Mouse (Mus musculus) liver, adult 2 months (tissue): ENCODE measurements around the gene Smim7. TPM values are rescaled to one million over a fixed set of nuclear protein-coding genes. Genes with fewer than 3 reads are reported as not detected.
A peak's percentile ranks its signal among the peaks of the same experiment; 100 is the strongest.

Experiments used
- DNase-seq: peaks from one replicate; pipeline ENCODE4 v3.0.0-alpha.2; 2011; ENCODE audit warnings: low read depth, low spot score; ENCODE audit errors: extremely low read depth
- H3K27ac ChIP-seq: fragments of 200-500 bp; replicated peaks from 2 replicates; pipeline ENCODE4 v1.5.1; 2012; ENCODE audit warnings: low read depth, mild to moderate bottlenecking, control low read depth, inconsistent platforms, low read length; ENCODE audit not compliant: insufficient read depth
- H3K27me3 ChIP-seq: fragments of 200-500 bp; 2 replicates; pipeline ENCODE4 v1.6.1; 2012; ENCODE audit warnings: mild to moderate bottlenecking, moderate library complexity, low read length, inconsistent platforms; ENCODE audit not compliant: control insufficient read depth, insufficient read depth
- H3K36me3 ChIP-seq: fragments of 200-500 bp; 2 replicates; pipeline ENCODE4 v1.6.1; 2012; ENCODE audit warnings: low read length, inconsistent platforms; ENCODE audit not compliant: control insufficient read depth, insufficient read depth
- H3K4me1 ChIP-seq: fragments of 200-500 bp; 2 replicates; pipeline ENCODE4 v1.6.1; 2011; ENCODE audit warnings: low read length; ENCODE audit not compliant: control insufficient read depth, insufficient read depth
- H3K4me3 ChIP-seq: fragments of 200-500 bp; 2 replicates; pipeline ENCODE4 v1.5.1; 2011; ENCODE audit warnings: low read depth, mild to moderate bottlenecking, control low read depth, low read length, moderate library complexity; ENCODE audit not compliant: insufficient read depth
- H3K79me2 ChIP-seq: fragments of 200-500 bp; 2 replicates; pipeline ENCODE4 v1.6.1; 2012; ENCODE audit warnings: inconsistent platforms, mild to moderate bottlenecking, low read length, moderate library complexity; ENCODE audit not compliant: control insufficient read depth, insufficient read depth
- H3K9ac ChIP-seq: fragments of 200-500 bp; 2 replicates; pipeline ENCODE4 v1.6.1; 2012; ENCODE audit warnings: low read depth, mild to moderate bottlenecking, control low read depth, inconsistent platforms, low read length
- CTCF ChIP-seq: fragments of 200-500 bp; IDR thresholded peaks from 2 replicates; pipeline ENCODE4 v1.5.1; 2011; ENCODE audit warnings: low read depth, low read length, control low read depth
- POLR2A ChIP-seq: fragments of 200-500 bp; IDR thresholded peaks from 2 replicates; pipeline ENCODE4 v1.6.1; 2011; ENCODE audit warnings: low read length, control low read depth; ENCODE audit not compliant: insufficient read depth; ENCODE audit errors: extremely low read depth
- WGBS: fragments of 180-500 bp; shearing (Covaris S2); methylation state at CpG from one replicate; pipeline ENCODE4 v1.1.7; 2018; 5-methylcytosine and 5-hydroxymethylcytosine counted together
- polyA plus RNA-seq: library from polyadenylated mRNA; depleted of rRNA; stranded (reverse); fragments of >200 nt; gene quantifications from 2 replicates; pipeline ENCODE4 v1.2.3, GENCODE M21; 2012
- total RNA-seq: library from RNA; depleted of rRNA; stranded (reverse); fragments of >200 nt; gene quantifications from 2 replicates; pipeline ENCODE4 v1.2.3, GENCODE M21; 2014

The Smim7 gene
- total and polyA plus RNA-seq, 2 experiments: 26.0 to 32.4 TPM

DNA sequence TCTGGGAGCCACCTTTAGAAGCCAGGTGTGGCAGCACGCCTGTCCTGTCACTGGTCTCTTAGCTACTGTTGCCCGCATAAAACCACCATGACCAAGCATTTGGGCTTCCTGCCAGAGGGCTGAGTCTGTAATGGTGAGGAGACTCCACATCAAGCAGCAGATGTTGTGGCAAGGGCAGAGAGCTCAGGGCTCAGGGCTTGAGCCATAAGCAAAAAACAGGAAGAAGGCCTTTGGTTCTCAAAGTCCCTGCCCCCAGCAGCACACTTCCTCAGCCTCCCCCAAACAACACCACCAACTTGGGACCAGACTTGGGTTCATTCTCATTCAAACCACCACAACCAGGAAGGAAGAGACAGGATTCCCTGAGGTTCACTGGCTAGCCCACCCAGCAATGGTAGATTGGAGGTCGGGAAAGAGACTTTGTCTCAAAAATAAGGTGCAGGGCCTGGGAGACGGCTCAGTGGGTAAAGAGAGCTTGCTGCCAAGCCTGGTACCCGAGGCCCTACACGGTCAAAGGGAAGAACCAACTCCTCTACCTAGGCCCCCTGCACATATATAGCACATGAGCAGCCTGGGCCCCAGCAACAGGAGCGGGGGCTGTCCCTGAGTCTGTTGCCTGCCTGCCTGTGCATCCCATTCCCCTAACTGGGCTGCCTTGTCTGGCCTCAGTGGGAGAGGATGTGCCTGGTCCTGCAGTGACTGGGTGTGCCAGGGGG, 12.3 kb upstream of the Smim7 start:
- Histone ChIP-seq H3K79me2 (no peaks in the 10 kb centered on the region), H3K4me1 (no peaks in the 10 kb centered on the region), H3K27ac (0 out of 2 replicates have a peak overlapping the region, but pooled peaks have one; percentile 10), H3K4me3 (no peak overlapping the region), H3K36me3 (no peaks in the 10 kb centered on the region), H3K27me3 (no peaks in the 10 kb centered on the region), H3K9ac (no peak overlapping the region)
- TF ChIP-seq POLR2A (no peak), CTCF (no peak)
- DNase-seq: peak; percentile 14
- WGBS: 85% methylated on average over 7 of the region's 7 CpGs

DNA sequence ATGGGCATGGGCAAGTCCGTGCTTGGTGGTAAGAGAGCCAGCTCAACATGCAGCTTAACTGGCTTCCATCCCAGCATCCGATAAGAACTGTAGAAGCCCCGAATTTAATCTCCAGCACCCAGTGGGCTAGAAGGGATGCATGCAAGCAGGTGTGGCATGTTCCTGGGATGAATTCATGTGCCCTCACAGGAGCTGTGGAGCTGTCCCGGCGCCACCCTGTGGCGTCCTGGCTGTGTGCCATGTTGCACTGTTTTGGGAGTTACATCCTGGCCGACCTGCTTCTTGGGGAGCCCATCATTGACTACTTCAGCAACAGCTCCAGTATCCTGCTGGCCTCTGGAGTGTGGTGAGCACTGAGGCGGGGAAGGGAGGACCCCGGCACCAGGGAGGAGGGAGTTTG, 8.5 kb upstream of the Smim7 start:
- TF ChIP-seq POLR2A (no peak), CTCF (no peak)
- H3K9ac ChIP-seq: no peak overlapping the region
- no peaks in the 10 kb centered on the region for H3K36me3 ChIP-seq
- no peaks in the 10 kb centered on the region for H3K4me1 ChIP-seq
- H3K27ac ChIP-seq: no peak overlapping the region
- DNase-seq: no peak
- H3K4me3 ChIP-seq: no peak overlapping the region
- no peaks in the 10 kb centered on the region for H3K27me3 ChIP-seq
- no peaks in the 10 kb centered on the region for H3K79me2 ChIP-seq
- WGBS: 71% methylated on average over 9 of the region's 9 CpGs

- Histone ChIP-seq H3K4me1 (no peaks in the 10 kb centered on the region), H3K4me3 (no peak overlapping the region), H3K27me3 (no peaks in the 10 kb centered on the region), H3K79me2 (no peaks in the 10 kb centered on the region), H3K36me3 (no peaks in the 10 kb centered on the region), H3K27ac (no peak overlapping the region), H3K9ac (no peak overlapping the region)
- TF ChIP-seq CTCF (no peak), POLR2A (no peak)
- no peak for DNase-seq
- WGBS: 81% methylated on average over 1 of the region's 1 CpGs
Measured at GRCm38 (mm10) chr8:72577941-72578340, 7.1 kb upstream of the Smim7 start.

GRCm38 (mm10) chr8:72577266-72577665, 6.4 kb upstream of the Smim7 start:
- 93% methylated on average over 3 of the region's 3 CpGs for WGBS
- TF ChIP-seq CTCF (no peak), POLR2A (no peak)

GRCm38 (mm10) chr8:72575915-72576314, 5.0 kb upstream of the Smim7 start:
- no peaks in the 10 kb centered on the region for H3K27me3 ChIP-seq
- no peaks in the 10 kb centered on the region; the same call in 1 of the 2 replicates for H3K79me2 ChIP-seq
- H3K36me3 ChIP-seq: no peaks in the 10 kb centered on the region
- TF ChIP-seq POLR2A (no peak), CTCF (no peak)
- no peak overlapping the region for H3K9ac ChIP-seq
- WGBS: 95% methylated on average over 6 of the region's 6 CpGs
- DNase-seq: no peak
- no peak overlapping the region for H3K27ac ChIP-seq
- H3K4me1 ChIP-seq: 0 out of 2 replicates have a peak, but pooled peaks cover 7% of the 10 kb centered on the region
- H3K4me3 ChIP-seq: no peak overlapping the region

More at GRCm38 (mm10) chr8:72577266-72577665, 6.4 kb upstream of the Smim7 start:
- H3K36me3 ChIP-seq: no peaks in the 10 kb centered on the region
- no peak overlapping the region for H3K9ac ChIP-seq
- no peaks in the 10 kb centered on the region; the same call in 1 of the 2 replicates for H3K79me2 ChIP-seq
- no peak overlapping the region for H3K27ac ChIP-seq
- no peak overlapping the region for H3K4me3 ChIP-seq
- DNase-seq: no peak
- H3K4me1 ChIP-seq: 0 out of 2 replicates have a peak, but pooled peaks cover 4% of the 10 kb centered on the region
- H3K27me3 ChIP-seq: no peaks in the 10 kb centered on the region

GRCm38 (mm10) chr8:72573450-72573849, 2.6 kb upstream of the Smim7 start:
- Histone ChIP-seq H3K4me1 (peaks cover 13% of the 10 kb centered on the region; the same call in 1 of the 2 replicates), H3K4me3 (no peak overlapping the region), H3K27ac (no peak overlapping the region), H3K27me3 (no peaks in the 10 kb centered on the region), H3K36me3 (peaks cover 3% of the 10 kb centered on the region), H3K9ac (no peak overlapping the region), H3K79me2 (peaks cover 4% of the 10 kb centered on the region; the same call in 1 of the 2 replicates)
- WGBS: 91% methylated on average over 6 of the region's 6 CpGs
- DNase-seq: no peak
- no peak for TF ChIP-seq CTCF
- no peak for TF ChIP-seq POLR2A
